Mouse (Mus musculus) midbrain, embryonic 15.5 days (tissue): ENCODE measurements around the gene Men1. TPM values are rescaled to one million over a fixed set of nuclear protein-coding genes. Genes with fewer than 3 reads are reported as not detected.

Experiments used
- ATAC-seq: fragments of 200-750 bp; cut with Nextera tagmentation; replicated peaks from 2 replicates; pipeline ENCODE4 v1.8.0; 2017; ENCODE audit warnings: moderate TSS enrichment
- H3K27ac ChIP-seq: fragments of 300-500 bp; sonication (generic); 2 replicates; pipeline ENCODE4 v1.5.1; 2015; ENCODE audit warnings: mild to moderate bottlenecking, inconsistent platforms
- H3K27me3 ChIP-seq: fragments of 300-500 bp; sonication (generic); replicated peaks from 2 replicates; pipeline ENCODE4 v1.6.1; 2015; ENCODE audit warnings: inconsistent platforms
- H3K36me3 ChIP-seq: fragments of 300-500 bp; sonication (generic); replicated peaks from 2 replicates; pipeline ENCODE4 v1.6.1; 2015; ENCODE audit warnings: inconsistent platforms
- H3K4me1 ChIP-seq: fragments of 300-500 bp; sonication (generic); 2 replicates; pipeline ENCODE4 v1.6.1; 2015; ENCODE audit warnings: inconsistent platforms
- H3K4me2 ChIP-seq: fragments of 300-500 bp; sonication (generic); 2 replicates; pipeline ENCODE4 v1.6.1; 2015; ENCODE audit warnings: inconsistent platforms, mild to moderate bottlenecking, moderate library complexity
- H3K4me3 ChIP-seq: fragments of 300-500 bp; sonication (generic); 2 replicates; pipeline ENCODE4 v1.5.1; 2015; ENCODE audit warnings: mild to moderate bottlenecking, inconsistent platforms
- H3K9ac ChIP-seq: fragments of 300-500 bp; sonication (generic); 2 replicates; pipeline ENCODE4 v1.6.1; 2015; ENCODE audit warnings: mild to moderate bottlenecking, inconsistent platforms
- H3K9me3 ChIP-seq: fragments of 300-500 bp; sonication (generic); 2 replicates; pipeline ENCODE4 v1.6.1; 2016; ENCODE audit warnings: inconsistent platforms
- WGBS: fragments of 180-500 bp; shearing (Covaris S2); methylation state at CpG from one replicate; pipeline ENCODE4 v1.1.7; 2015; ENCODE audit warnings: mixed read lengths; 5-methylcytosine and 5-hydroxymethylcytosine counted together
- microRNA-seq: library from miRNA; unstranded; fragments of <30 nt; microRNA quantifications from one replicate; pipeline ENCODE4, GENCODE M21; 2016
- polyA plus RNA-seq: library from polyadenylated mRNA; unstranded; fragments of >200 nt; fragmentation: Nextera tagmentation; extraction: Ambion mirVana; gene quantifications from 2 replicates; pipeline ENCODE4 v1.2.1, GENCODE M21; 2015

Gene Men1
- polyA plus RNA-seq, 1 experiment from 2014 or later: 79.8 TPM

GRCm38 (mm10) chr19:6390251-6390650 is 55.5 kb downstream of the Men1 start:
- Histone ChIP-seq H3K9ac (no peak overlapping the region), H3K36me3 (no peaks in the 10 kb centered on the region), H3K27ac (no peak overlapping the region), H3K27me3 (no peaks in the 10 kb centered on the region), H3K4me3 (no peak overlapping the region), H3K4me1 (peaks cover 6% of the 10 kb centered on the region), H3K4me2 (peak overlapping the region; percentile 57; the same call in 1 of the 2 replicates), H3K9me3 (no peaks in the 10 kb centered on the region)
- no peak for ATAC-seq
- 62% methylated on average over 6 of the region's 6 CpGs for WGBS

Small RNA genes lying within 50 kb of the gene (microRNA-seq; reads per million reads assigned to microRNA genes)
- 0.92 reads per million for gene Mir6989

Other genes with a start within 250 kb of the Men1 start
- 5.1 and 7.2 TPM in 2 replicates for gene Cdca5, start 250.0 kb upstream of the Men1 start, polyA plus RNA-seq
- gene AC131692.1, start 240.6 kb upstream of the Men1 start, polyA plus RNA-seq: not detected in 2 replicates
- gene Naaladl1, start 229.2 kb upstream of the Men1 start, polyA plus RNA-seq: 0.41 and 0.53 TPM in 2 replicates
- gene Sac3d1, start 216.3 kb upstream of the Men1 start, polyA plus RNA-seq: 48.3 and 51.2 TPM in 2 replicates
- 59.1 and 65.6 TPM in 2 replicates for gene Snx15, start 206.7 kb upstream of the Men1 start, polyA plus RNA-seq
- 0.20 TPM in 1 of 2 replicates, not detected in the other for gene Batf2, start 194.0 kb upstream of the Men1 start, polyA plus RNA-seq
- 146 and 150 TPM in 2 replicates for gene Arl2, start 193.4 kb upstream of the Men1 start, polyA plus RNA-seq
- not detected in 2 replicates for gene Majin, start 150.6 kb upstream of the Men1 start, polyA plus RNA-seq
- not detected in 2 replicates for gene Gpha2, start 108.6 kb upstream of the Men1 start, polyA plus RNA-seq
- gene Ppp2r5b, start 99.1 kb upstream of the Men1 start, polyA plus RNA-seq: 141 and 149 TPM in 2 replicates
- gene Atg2a, start 93.3 kb upstream of the Men1 start, polyA plus RNA-seq: 16.1 and 16.4 TPM in 2 replicates
- gene Ehd1, start 58.3 kb upstream of the Men1 start, polyA plus RNA-seq: 107 and 111 TPM in 2 replicates
- 0.40 and 0.47 TPM in 2 replicates for gene Cdc42bpg, start 28.5 kb upstream of the Men1 start, polyA plus RNA-seq
- gene Map4k2, start 6.2 kb downstream of the Men1 start, polyA plus RNA-seq: 20.0 and 21.7 TPM in 2 replicates
- gene Sf1, start 28.7 kb downstream of the Men1 start, polyA plus RNA-seq: 112 and 119 TPM in 2 replicates
- gene Pygm, start 49.4 kb downstream of the Men1 start, polyA plus RNA-seq: 5.9 and 9.5 TPM in 2 replicates
- 73.1 and 93.6 TPM in 2 replicates for gene Rasgrp2, start 64.4 kb downstream of the Men1 start, polyA plus RNA-seq
- 44.6 and 44.9 TPM in 2 replicates for gene Nrxn2, start 83.8 kb downstream of the Men1 start, polyA plus RNA-seq
- gene Slc22a12, start 208.1 kb downstream of the Men1 start, polyA plus RNA-seq: 0.17 and 0.32 TPM in 2 replicates